Mouse (Mus musculus): ENCODE data around the gene Cmc2. TPM values are rescaled to one million over a fixed set of nuclear protein-coding genes. Genes with fewer than 3 reads are reported as not detected.

Gene Cmc2
- 6.5 TPM for polyA plus RNA-seq (2014; fragmentation: Illumina TruSeq; extraction: RNeasy Lipid Tissue Mini Kit (QIAGEN cat#74804); ENCODE audit: low read depth, low replicate concordance)

GRCm38 (mm10) chr8:116921337-116922059 lies at the start of gene Cmc2, which contains the start of gene Cenpn:
Gene Cmc2, minus strand, starts transcription at chr8:116921455.
Gene Cenpn, plus strand, starts transcription at chr8:116921730.

GRCm38 (mm10) chr8:116943161-116943554 lies 21.9 kb upstream of the Cmc2 start, which contains the start of gene Atmin:
Gene Atmin, plus strand, starts transcription at chr8:116943393.

Other genes starting within 250 kb of the Cmc2 start
- not detected for gene Cdyl2, start 188.5 kb downstream of the Cmc2 start, polyA plus RNA-seq (2014; fragmentation: Illumina TruSeq; extraction: RNeasy Lipid Tissue Mini Kit (QIAGEN cat#74804); ENCODE audit: low read depth, low replicate concordance)
- 1.3 TPM for gene Cenpn, start 275 bp upstream of the Cmc2 start, polyA plus RNA-seq (2014; fragmentation: Illumina TruSeq; extraction: RNeasy Lipid Tissue Mini Kit (QIAGEN cat#74804); ENCODE audit: low read depth, low replicate concordance)
- gene Atmin, start 21.9 kb upstream of the Cmc2 start, polyA plus RNA-seq (2014; fragmentation: Illumina TruSeq; extraction: RNeasy Lipid Tissue Mini Kit (QIAGEN cat#74804); ENCODE audit: low read depth, low replicate concordance) = 8.6 TPM
- 1.6 TPM for gene 1700030J22Rik, start 57.5 kb upstream of the Cmc2 start, polyA plus RNA-seq (2014; fragmentation: Illumina TruSeq; extraction: RNeasy Lipid Tissue Mini Kit (QIAGEN cat#74804); ENCODE audit: low read depth, low replicate concordance)
- gene Gcsh, start 72.1 kb upstream of the Cmc2 start, polyA plus RNA-seq (2014; fragmentation: Illumina TruSeq; extraction: RNeasy Lipid Tissue Mini Kit (QIAGEN cat#74804); ENCODE audit: low read depth, low replicate concordance) = 367 TPM
- not detected for gene Pkd1l2, start 161.0 kb upstream of the Cmc2 start, polyA plus RNA-seq (2014; fragmentation: Illumina TruSeq; extraction: RNeasy Lipid Tissue Mini Kit (QIAGEN cat#74804); ENCODE audit: low read depth, low replicate concordance)
- 2.1 TPM for gene Bco1, start 174.4 kb upstream of the Cmc2 start, polyA plus RNA-seq (2014; fragmentation: Illumina TruSeq; extraction: RNeasy Lipid Tissue Mini Kit (QIAGEN cat#74804); ENCODE audit: low read depth, low replicate concordance)
- 1.5 TPM for gene Gan, start 236.7 kb upstream of the Cmc2 start, polyA plus RNA-seq (2014; fragmentation: Illumina TruSeq; extraction: RNeasy Lipid Tissue Mini Kit (QIAGEN cat#74804); ENCODE audit: low read depth, low replicate concordance)